Mouse (Mus musculus) midbrain, embryonic 16.5 days (tissue): ENCODE data around the gene Echs1. TPM values are rescaled to one million over a fixed set of nuclear protein-coding genes. Genes with fewer than 3 reads are reported as not detected.

Experiments used
- ATAC-seq: fragments of 200-750 bp; cut with Nextera tagmentation; 2 replicates; pipeline ENCODE4 v1.8.0; 2017; ENCODE audit warnings: moderate TSS enrichment
- H3K27ac ChIP-seq: fragments of 300-500 bp; sonication (generic); 2 replicates; pipeline ENCODE4 v1.5.1; 2014; ENCODE audit warnings: mild to moderate bottlenecking, low read length, mixed read lengths
- H3K27me3 ChIP-seq: fragments of 300-500 bp; sonication (generic); 2 replicates; pipeline ENCODE4 v1.6.1; 2014; ENCODE audit warnings: low read depth, low read length, mixed read lengths; ENCODE audit not compliant: control insufficient read depth, insufficient read depth
- H3K36me3 ChIP-seq: fragments of 300-500 bp; sonication (generic); 2 replicates; pipeline ENCODE4 v1.6.1; 2014; ENCODE audit warnings: mild to moderate bottlenecking, low read length, moderate library complexity, mixed read lengths; ENCODE audit not compliant: control insufficient read depth, insufficient read depth
- H3K4me1 ChIP-seq: fragments of 300-500 bp; sonication (generic); 2 replicates; pipeline ENCODE4 v1.6.1; 2014; ENCODE audit warnings: mild to moderate bottlenecking, low read length, mixed read lengths; ENCODE audit not compliant: control insufficient read depth, insufficient read depth
- H3K4me2 ChIP-seq: fragments of 300-500 bp; sonication (generic); 2 replicates; pipeline ENCODE4 v1.6.1; 2014; ENCODE audit warnings: mild to moderate bottlenecking, low read length, mixed read lengths
- H3K4me3 ChIP-seq: fragments of 300-500 bp; sonication (generic); 2 replicates; pipeline ENCODE4 v1.5.1; 2014; ENCODE audit warnings: low read depth, mild to moderate bottlenecking, low read length, moderate library complexity, mixed read lengths
- H3K9ac ChIP-seq: fragments of 300-500 bp; sonication (generic); 2 replicates; pipeline ENCODE4 v1.6.1; 2014; ENCODE audit warnings: low read depth, low read length, mixed read lengths
- H3K9me3 ChIP-seq: fragments of 300-500 bp; sonication (generic); replicated peaks from 2 replicates; pipeline ENCODE4 v1.6.1; 2014; ENCODE audit warnings: mild to moderate bottlenecking, low read length, mixed read lengths; ENCODE audit not compliant: control insufficient read depth, poor library complexity, severe bottlenecking
- WGBS: fragments of 180-500 bp; shearing (Covaris S2); extraction: QIAGEN DNeasy Blood & Tissue Kit; methylation state at CpG from one replicate; pipeline ENCODE4 v1.1.7; 2014; 5-methylcytosine and 5-hydroxymethylcytosine counted together
- polyA plus RNA-seq: library from polyadenylated mRNA; unstranded; fragments of >200 nt; fragmentation: Nextera tagmentation; extraction: Ambion mirVana; gene quantifications from 2 replicates; pipeline ENCODE4 v1.2.1, GENCODE M21; 2015

Echs1 gene
- polyA plus RNA-seq, 1 experiment from 2014 or later: 111 TPM

- Histone ChIP-seq H3K4me3 (no peak overlapping the region), H3K36me3 (no peaks in the 10 kb centered on the region)
- WGBS: 97% methylated on average over 1 of the region's 1 CpGs
Observed at GRCm38 (mm10) chr7:140124382-140124781, 8.1 kb upstream of the Echs1 start.

DNA sequence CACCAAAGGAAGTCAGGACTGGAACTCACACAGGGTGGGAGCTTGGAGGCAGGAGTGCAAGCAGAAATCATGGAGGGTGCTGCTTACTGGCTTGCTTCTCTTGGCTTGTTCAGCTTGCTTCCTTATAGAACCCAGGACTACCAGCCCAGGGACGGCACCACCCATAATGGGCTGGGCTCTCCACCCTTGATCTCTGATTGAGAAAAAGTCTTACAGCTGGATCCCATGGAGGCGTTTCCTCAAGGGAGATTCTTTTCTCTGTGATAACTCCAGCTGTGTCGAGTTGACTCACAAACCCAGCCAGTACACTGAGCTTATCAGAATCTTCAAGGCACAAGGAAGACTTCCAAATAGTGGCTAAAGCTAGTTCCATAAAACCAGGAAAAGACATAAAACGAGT lies 6.5 kb upstream of the Echs1 start:
- H3K9me3 ChIP-seq: no peaks in the 10 kb centered on the region
- ATAC-seq: no peak
- H3K4me3 ChIP-seq: no peak overlapping the region
- no peaks in the 10 kb centered on the region for H3K36me3 ChIP-seq
- H3K4me1 ChIP-seq: no peaks in the 10 kb centered on the region; the same call in 1 of the 2 replicates
- 33% methylated on average over 4 of the region's 4 CpGs for WGBS
- H3K27ac ChIP-seq: no peak overlapping the region
- no peaks in the 10 kb centered on the region for H3K27me3 ChIP-seq
- H3K4me2 ChIP-seq: no peak overlapping the region
- no peak overlapping the region for H3K9ac ChIP-seq

More at GRCm38 (mm10) chr7:140124382-140124781, 8.1 kb upstream of the Echs1 start:
- H3K9me3 ChIP-seq: no peaks in the 10 kb centered on the region
- no peaks in the 10 kb centered on the region; the same call in 1 of the 2 replicates for H3K4me1 ChIP-seq
- H3K27me3 ChIP-seq: no peaks in the 10 kb centered on the region
- H3K9ac ChIP-seq: no peak overlapping the region
- H3K4me2 ChIP-seq: no peak overlapping the region
- no peak for ATAC-seq
- no peak overlapping the region for H3K27ac ChIP-seq

DNA sequence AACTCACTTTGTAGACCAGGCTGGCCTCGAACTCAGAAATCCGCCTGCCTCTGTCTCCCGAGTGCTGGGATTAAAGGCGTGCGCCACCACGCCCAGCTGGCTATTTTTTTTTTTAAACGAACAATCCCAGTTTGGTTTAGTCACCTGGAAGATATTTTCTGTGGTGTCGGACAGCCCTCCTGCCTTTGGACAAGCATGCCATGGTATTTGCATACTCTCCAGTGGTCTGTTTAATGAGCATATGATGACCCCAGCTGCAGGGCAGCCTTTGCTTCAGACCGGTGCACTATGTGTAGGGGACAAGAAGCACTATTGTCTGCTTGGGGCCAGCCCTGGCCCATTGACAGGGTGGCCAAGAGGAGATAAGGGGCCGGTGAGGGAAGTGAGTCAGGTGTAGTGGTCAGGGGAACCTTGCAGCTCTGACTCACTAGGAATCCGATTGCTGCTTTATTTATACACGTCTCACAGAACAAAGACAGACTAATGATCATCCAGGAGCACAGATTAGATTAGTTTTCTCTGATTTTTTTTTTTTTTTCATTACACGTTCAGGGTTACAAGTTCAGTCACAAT lies 5.1 kb upstream of the Echs1 start:
- no peak for ATAC-seq
- WGBS: 74% methylated on average over 11 of the region's 13 CpGs
- Histone ChIP-seq H3K9me3 (no peaks in the 10 kb centered on the region), H3K4me2 (no peak overlapping the region), H3K4me3 (no peak overlapping the region), H3K9ac (no peak overlapping the region), H3K27me3 (no peaks in the 10 kb centered on the region), H3K27ac (no peak overlapping the region), H3K36me3 (no peaks in the 10 kb centered on the region), H3K4me1 (peaks cover 5% of the 10 kb centered on the region; the same call in 1 of the 2 replicates)

- no peaks in the 10 kb centered on the region for H3K36me3 ChIP-seq
- H3K9ac ChIP-seq: no peak overlapping the region
- peaks cover 8% of the 10 kb centered on the region; the same call in 1 of the 2 replicates for H3K4me1 ChIP-seq
- H3K4me3 ChIP-seq: no peak overlapping the region
- no peaks in the 10 kb centered on the region for H3K9me3 ChIP-seq
- WGBS: 97% methylated on average over 2 of the region's 2 CpGs
- H3K27ac ChIP-seq: no peak overlapping the region
- no peak overlapping the region for H3K4me2 ChIP-seq
- no peak for ATAC-seq
- H3K27me3 ChIP-seq: no peaks in the 10 kb centered on the region
Observed at GRCm38 (mm10) chr7:140120484-140120883, 4.2 kb upstream of the Echs1 start.

DNA sequence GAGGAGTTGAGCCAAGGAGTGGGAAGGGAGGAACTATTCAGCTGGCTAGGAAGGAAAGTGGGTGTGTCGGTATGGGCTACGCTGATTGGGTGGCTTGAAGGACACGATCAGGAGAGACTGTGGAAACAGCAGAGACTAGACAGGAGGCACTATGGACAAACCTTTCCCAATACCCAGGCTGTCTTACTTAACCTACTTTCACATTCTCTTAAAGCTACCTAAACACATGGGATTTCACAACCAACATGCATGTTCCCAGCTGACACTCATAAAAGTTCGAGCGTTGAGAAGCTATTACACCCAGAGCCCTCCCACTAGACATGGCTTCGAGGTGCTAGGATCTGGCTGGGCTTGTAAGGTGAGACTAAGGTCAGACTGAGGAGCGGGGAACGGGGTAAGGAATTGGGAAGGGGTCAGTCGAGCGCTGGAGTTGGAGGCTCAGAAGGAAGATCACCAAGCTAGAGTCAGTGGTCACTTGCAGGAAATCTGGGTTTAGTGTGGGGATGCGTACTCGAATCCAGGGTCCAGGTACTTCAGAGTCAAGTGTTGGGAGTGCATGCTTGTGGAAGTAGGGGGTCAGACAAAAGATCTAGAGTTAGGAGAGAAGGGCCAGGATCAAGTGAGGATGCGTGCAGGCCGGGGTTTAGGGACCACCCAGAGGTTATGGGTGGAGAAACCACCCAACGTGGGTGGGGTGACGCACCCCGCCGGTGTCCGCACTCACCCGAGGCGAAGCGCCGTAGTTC lies 520 bp downstream of the Echs1 start, which contains the start of gene Paox:
TSS of gene Paox (plus strand) at position 217 of the 746 bp plus-strand sequence.
- Histone ChIP-seq H3K4me3 (peak within 1 kb of the TSS; percentile 68), H3K27me3 (no peaks in the 10 kb centered on the region), H3K9me3 (no peaks in the 10 kb centered on the region), H3K9ac (peak within 1 kb of the TSS; percentile 86), H3K4me2 (peak within 1 kb of the TSS; percentile 87), H3K27ac (peak within 1 kb of the TSS; percentile 84), H3K4me1 (peaks cover 11% of the 10 kb centered on the region; the same call in 1 of the 2 replicates), H3K36me3 (peaks cover 2% of the 10 kb centered on the region; the same call in 1 of the 2 replicates)
- ATAC-seq: peak; percentile 71
- 3% methylated on average over 23 of the region's 23 CpGs for WGBS

- no peaks in the 10 kb centered on the region for H3K9me3 ChIP-seq
- H3K4me1 ChIP-seq: peaks cover 7% of the 10 kb centered on the region; the same call in 1 of the 2 replicates
- no peak overlapping the region for H3K9ac ChIP-seq
- H3K27ac ChIP-seq: no peak overlapping the region
- 68% methylated on average over 3 of the region's 3 CpGs for WGBS
- H3K36me3 ChIP-seq: peaks cover 25% of the 10 kb centered on the region
- H3K27me3 ChIP-seq: no peaks in the 10 kb centered on the region
- H3K4me2 ChIP-seq: no peak overlapping the region
- no peak for ATAC-seq
- no peak overlapping the region for H3K4me3 ChIP-seq
Observed at GRCm38 (mm10) chr7:140111943-140112342, 4.3 kb downstream of the Echs1 start.

DNA sequence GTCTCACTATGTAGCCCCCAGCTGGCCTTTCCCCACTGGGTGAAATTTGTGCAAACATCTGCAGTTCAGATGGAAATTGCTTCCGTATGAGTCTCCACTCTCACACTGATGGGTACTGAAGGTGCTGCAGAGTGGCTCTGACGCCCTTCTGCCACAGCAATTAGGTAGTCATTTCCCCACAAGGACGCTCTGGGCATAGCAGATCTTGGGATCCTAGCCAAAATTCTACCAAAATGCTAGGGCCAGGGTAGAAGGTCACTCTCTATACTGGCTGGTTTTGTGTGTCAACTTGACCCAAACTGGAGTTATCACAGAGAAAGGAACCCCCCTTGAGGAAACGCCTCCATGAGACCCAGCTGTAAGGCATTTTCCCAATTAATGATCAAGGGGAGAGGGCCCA lies 12.3 kb downstream of the Echs1 start:
- no peaks in the 10 kb centered on the region for H3K27me3 ChIP-seq
- ATAC-seq: no peak
- H3K9me3 ChIP-seq: no peaks in the 10 kb centered on the region
- no peak overlapping the region for H3K27ac ChIP-seq
- no peak overlapping the region for H3K4me3 ChIP-seq
- H3K4me1 ChIP-seq: peaks cover 14% of the 10 kb centered on the region
- WGBS: 88% methylated on average over 4 of the region's 4 CpGs
- H3K36me3 ChIP-seq: peaks cover 13% of the 10 kb centered on the region; the same call in 1 of the 2 replicates
- no peak overlapping the region for H3K9ac ChIP-seq
- no peak overlapping the region for H3K4me2 ChIP-seq

DNA sequence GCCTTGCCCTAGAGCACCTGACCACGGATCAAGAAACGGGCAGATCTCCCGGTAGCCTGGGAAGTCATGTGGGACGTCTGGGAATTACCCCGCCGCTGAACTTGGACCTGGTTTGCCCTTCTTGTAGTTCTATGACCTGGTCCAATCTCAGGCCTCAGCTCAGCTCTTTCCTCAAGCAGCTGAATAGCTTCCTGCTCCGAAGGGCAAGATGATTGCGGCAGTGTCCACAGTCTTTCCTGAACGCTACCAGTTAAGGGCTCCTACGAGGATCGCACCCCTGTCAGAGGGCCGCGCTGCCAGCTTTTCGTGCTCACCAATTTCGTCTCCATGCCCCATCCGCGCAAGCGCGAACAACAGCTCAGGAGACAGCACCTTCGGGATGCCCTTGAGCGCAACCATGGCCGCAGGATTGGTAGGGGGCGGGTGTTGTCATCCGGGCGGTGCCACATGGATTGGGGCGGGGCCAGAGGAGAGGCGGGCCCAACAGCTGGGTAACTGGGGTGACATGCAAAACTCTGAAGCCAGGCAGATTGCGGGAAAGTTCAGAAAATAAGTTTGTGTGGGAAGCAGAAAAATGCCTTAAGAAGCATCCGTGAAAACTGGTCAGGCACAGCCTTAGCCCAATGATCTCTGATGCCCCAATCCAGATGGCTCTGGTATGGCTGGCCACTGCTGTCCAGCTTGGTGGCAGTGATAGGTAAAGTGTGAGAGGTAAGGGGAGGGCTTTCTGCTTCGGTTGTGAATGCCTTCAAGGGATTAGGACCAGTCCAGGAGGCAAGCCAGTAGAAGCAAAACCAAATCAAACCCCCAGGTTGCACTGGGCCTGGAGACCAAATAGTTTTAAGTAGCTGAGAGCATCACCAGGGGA lies 14.0 kb downstream of the Echs1 start, which contains the start of gene Fuom:
TSS of gene Fuom (minus strand) at position 449 of the 868 bp plus-strand sequence.
- peaks cover 6% of the 10 kb centered on the region; the same call in 1 of the 2 replicates for H3K36me3 ChIP-seq
- 1% methylated on average over 30 of the region's 30 CpGs for WGBS
- peak within 1 kb of the TSS; percentile 46 for H3K4me3 ChIP-seq
- no peaks in the 10 kb centered on the region for H3K27me3 ChIP-seq
- no peaks in the 10 kb centered on the region for H3K9me3 ChIP-seq
- peak within 1 kb of the TSS; percentile 78 for H3K4me2 ChIP-seq
- H3K27ac ChIP-seq: peak within 1 kb of the TSS; percentile 57; the same call in 1 of the 2 replicates
- H3K9ac ChIP-seq: peak within 1 kb of the TSS; percentile 66
- ATAC-seq: peak; percentile 89
- H3K4me1 ChIP-seq: peaks cover 14% of the 10 kb centered on the region
